Mouse (Mus musculus): ENCODE measurements around the gene Atxn7.
"Not testable (repeated sequence)": the region's sequence is repeated elsewhere in the genome, so short reads cannot be mapped to it uniquely, and the experiment has no call there.

The Atxn7 gene

GRCm38 (mm10) chr14:13961401-13962112, at the start of gene Atxn7, which contains the start of gene Thoc7:
Atxn7 (plus strand) TSS chr14:13961440.
Thoc7 (minus strand) TSS chr14:13961852.
- DNase-seq (ENCODE audit: low spot score in 2 of 2): peak; percentile 69 to 71

GRCm38 (mm10) chr14:13914387-13915082, 46.7 kb upstream of the Atxn7 start, which contains the start of gene Gm281:
Gm281 (minus strand) TSS chr14:13914478.
- no peak for DNase-seq (ENCODE audit: low spot score in 2 of 2)

GRCm38 (mm10) chr14:13915207-13915606, 46.0 kb upstream of the Atxn7 start:
- no peak for DNase-seq (ENCODE audit: low spot score in 2 of 2)

GRCm38 (mm10) chr14:13917208-13917607, 44.0 kb upstream of the Atxn7 start:
- no peak for DNase-seq (ENCODE audit: low spot score in 2 of 2)

GRCm38 (mm10) chr14:13917630-13918029, 43.6 kb upstream of the Atxn7 start:
- peak; percentile 5 to 43 for DNase-seq (ENCODE audit: low spot score in 2 of 2)

GRCm38 (mm10) chr14:13933290-13934051, 27.8 kb upstream of the Atxn7 start:
- DNase-seq (ENCODE audit: low spot score in 2 of 2): no peak

- no peak for DNase-seq (ENCODE audit: low spot score in 2 of 2)
These were observed 27.2 kb upstream of the Atxn7 start for GRCm38 (mm10) chr14:13934052-13934371.

- DNase-seq (ENCODE audit: low spot score in 2 of 2): no peak
These were observed 16.6 kb upstream of the Atxn7 start for GRCm38 (mm10) chr14:13944686-13945085.

GRCm38 (mm10) chr14:13948345-13948744, 12.9 kb upstream of the Atxn7 start:
- DNase-seq (ENCODE audit: low spot score in 2 of 2): no peak

GRCm38 (mm10) chr14:13950401-13950800, 10.8 kb upstream of the Atxn7 start:
- DNase-seq (ENCODE audit: low spot score in 2 of 2): peak in 1 of 2 experiments; percentile 71

- not testable (repeated sequence) for DNase-seq (ENCODE audit: low spot score in 2 of 2)
These were observed 9.1 kb upstream of the Atxn7 start for GRCm38 (mm10) chr14:13952151-13952550.

- DNase-seq (ENCODE audit: low spot score in 2 of 2): peak; percentile 33 to 69
These were observed 1.2 kb upstream of the Atxn7 start for GRCm38 (mm10) chr14:13960079-13960478.

GRCm38 (mm10) chr14:13960482-13961325, 536 bp upstream of the Atxn7 start:
- peak; percentile 71 to 77 for DNase-seq (ENCODE audit: low spot score in 2 of 2)

- no peak for DNase-seq (ENCODE audit: low spot score in 2 of 2)
These were observed 1.2 kb downstream of the Atxn7 start for GRCm38 (mm10) chr14:13962476-13962875.

- no peak for DNase-seq (ENCODE audit: low spot score in 2 of 2)
These were observed 2.3 kb downstream of the Atxn7 start for GRCm38 (mm10) chr14:13963527-13963926.

- DNase-seq (ENCODE audit: low spot score in 2 of 2): no peak
These were observed 6.4 kb downstream of the Atxn7 start for GRCm38 (mm10) chr14:13967607-13968006.

GRCm38 (mm10) chr14:13968476-13968875, 7.2 kb downstream of the Atxn7 start:
- no peak for DNase-seq (ENCODE audit: low spot score in 2 of 2)

GRCm38 (mm10) chr14:13970513-13970912, 9.3 kb downstream of the Atxn7 start:
- DNase-seq (ENCODE audit: low spot score in 2 of 2): no peak

GRCm38 (mm10) chr14:13971644-13972234, 10.5 kb downstream of the Atxn7 start:
- DNase-seq (ENCODE audit: low spot score in 2 of 2): no peak

GRCm38 (mm10) chr14:13977498-13977897, 16.3 kb downstream of the Atxn7 start:
- no peak for DNase-seq (ENCODE audit: low spot score in 2 of 2)

- DNase-seq (ENCODE audit: low spot score in 2 of 2): no peak
These were observed 20.0 kb downstream of the Atxn7 start for GRCm38 (mm10) chr14:13981286-13981685.
